Mouse (Mus musculus) spleen, postnatal 36 days (tissue): ENCODE results near the gene Tsen34.

Experiments used
- DNase-seq, 2 experiments: peaks; one replicate each; pipeline ENCODE4 v3.0.0; 2022; ENCODE audit warnings: low spot score in 2 of 2, mixed read lengths in 1 of 2

The Tsen34 gene

GRCm38 (mm10) chr7:3692382-3692986, at the start of gene Tsen34:
TSS of gene Tsen34 (plus strand) at chr7:3692863.
- no peak for DNase-seq

- no peak for DNase-seq
Observed at GRCm38 (mm10) chr7:3643412-3643811, 49.3 kb upstream of the Tsen34 start.

GRCm38 (mm10) chr7:3643843-3644242, 48.8 kb upstream of the Tsen34 start:
- DNase-seq, result no peak

GRCm38 (mm10) chr7:3644348-3644671, 48.4 kb upstream of the Tsen34 start:
- DNase-seq, result peak in 1 of 2 experiments; percentile 21

- DNase-seq, result peak; percentile 99
Observed at GRCm38 (mm10) chr7:3644672-3645487, 47.8 kb upstream of the Tsen34 start, which contains the start of gene Cnot3. TSS of gene Cnot3 (plus strand) at chr7:3645268.

GRCm38 (mm10) chr7:3645488-3646025, 47.1 kb upstream of the Tsen34 start:
- DNase-seq, result peak in 1 of 2 experiments; percentile 26

GRCm38 (mm10) chr7:3646188-3646587, 46.5 kb upstream of the Tsen34 start:
- no peak for DNase-seq

GRCm38 (mm10) chr7:3646641-3647040, 46.0 kb upstream of the Tsen34 start:
- DNase-seq, result no peak

- no peak for DNase-seq
Observed at GRCm38 (mm10) chr7:3656966-3657365, 35.7 kb upstream of the Tsen34 start.

GRCm38 (mm10) chr7:3658578-3658977, 34.1 kb upstream of the Tsen34 start:
- no peak for DNase-seq

GRCm38 (mm10) chr7:3664524-3665214, 28.0 kb upstream of the Tsen34 start:
- DNase-seq, result no peak

GRCm38 (mm10) chr7:3665215-3666114, 27.2 kb upstream of the Tsen34 start, which contains the start of gene Leng1:
TSS of gene Leng1 (minus strand) at chr7:3665840.
- DNase-seq, result peak; percentile 96 to 97

GRCm38 (mm10) chr7:3666921-3667391, 25.7 kb upstream of the Tsen34 start:
- DNase-seq, result no peak

- DNase-seq, result peak; percentile 68 to 73
Observed at GRCm38 (mm10) chr7:3674507-3675227, 18.0 kb upstream of the Tsen34 start.

- DNase-seq, result no peak
Observed at GRCm38 (mm10) chr7:3675228-3675548, 17.5 kb upstream of the Tsen34 start.

- no peak for DNase-seq
Observed at GRCm38 (mm10) chr7:3676371-3676770, 16.3 kb upstream of the Tsen34 start.

- DNase-seq, result no peak
Observed at GRCm38 (mm10) chr7:3677342-3677741, 15.3 kb upstream of the Tsen34 start, which contains the start of gene Tmc4. TSS of gene Tmc4 (minus strand) at chr7:3677553.

GRCm38 (mm10) chr7:3683908-3684550, 8.6 kb upstream of the Tsen34 start:
- no peak for DNase-seq

GRCm38 (mm10) chr7:3684698-3685097, 8.0 kb upstream of the Tsen34 start:
- no peak for DNase-seq
